Mouse (Mus musculus) bone marrow macrophage, adult 2 months (primary cell): ENCODE measurements around the gene Tma7. TPM values are rescaled to one million over a fixed set of nuclear protein-coding genes. Genes with fewer than 3 reads are reported as not detected.

ENCODE experiments used
- H3K27ac ChIP-seq: 2 replicates; pipeline ENCODE4 v1.5.1; 2012; ENCODE audit warnings: low read depth, low read length; ENCODE audit not compliant: insufficient read depth
- H3K4me1 ChIP-seq: 2 replicates; pipeline ENCODE4 v1.6.1; 2012; ENCODE audit warnings: low read length; ENCODE audit not compliant: control insufficient read depth, insufficient read depth
- H3K4me3 ChIP-seq: 2 replicates; pipeline ENCODE4 v1.5.1; 2012; ENCODE audit warnings: mild to moderate bottlenecking, low read length, moderate library complexity; ENCODE audit not compliant: insufficient read depth
- CTCF ChIP-seq: IDR thresholded peaks from 2 replicates; pipeline ENCODE4 v1.5.1; 2012; ENCODE audit warnings: low read depth, mild to moderate bottlenecking, low read length, moderate library complexity
- POLR2A ChIP-seq: IDR thresholded peaks from 2 replicates; pipeline ENCODE4 v1.6.1; 2012; ENCODE audit warnings: mild to moderate bottlenecking, low read depth, low read length, borderline replicate concordance
- polyA plus RNA-seq: library from polyadenylated mRNA; stranded (reverse); fragments of >200 nt; gene quantifications from 2 replicates; pipeline ENCODE4 v1.2.4, GENCODE M21; 2012; ENCODE audit not compliant: missing spikeins, insufficient read depth, insufficient read length

The Tma7 gene
- polyA plus RNA-seq, result 299 and 308 TPM in 2 replicates

GRCm38 (mm10) chr9:109082124-109082800, at the start of gene Tma7, which contains the start of gene Ccdc51:
Gene Tma7, minus strand, starts transcription at chr9:109082587.
Gene Ccdc51, plus strand, starts transcription at chr9:109082493.
- Histone ChIP-seq H3K4me1 (peaks cover 12% of the 10 kb centered on the region), H3K27ac (peak within 1 kb of the TSS; percentile 51), H3K4me3 (peak within 1 kb of the TSS; percentile 86)
- TF ChIP-seq CTCF, result no peak
- TF ChIP-seq POLR2A, result no peak

GRCm38 (mm10) chr9:109130076-109130475, 47.7 kb upstream of the Tma7 start:
- no peak overlapping the region for H3K4me3 ChIP-seq
- no peak overlapping the region for H3K27ac ChIP-seq
- no peaks in the 10 kb centered on the region for H3K4me1 ChIP-seq
- no peak for TF ChIP-seq POLR2A
- no peak for TF ChIP-seq CTCF

- no peak overlapping the region for H3K4me3 ChIP-seq
- H3K4me1 ChIP-seq, result peaks cover 8% of the 10 kb centered on the region
- H3K27ac ChIP-seq, result no peak overlapping the region
- TF ChIP-seq CTCF, result no peak
- TF ChIP-seq POLR2A, result no peak
These were observed 45.8 kb upstream of the Tma7 start for GRCm38 (mm10) chr9:109128211-109128610.

- H3K4me3 ChIP-seq, result no peak overlapping the region
- no peak for TF ChIP-seq POLR2A
- TF ChIP-seq CTCF, result no peak
- no peak overlapping the region for H3K27ac ChIP-seq
- H3K4me1 ChIP-seq, result peaks cover 13% of the 10 kb centered on the region
These were observed 44.7 kb upstream of the Tma7 start for GRCm38 (mm10) chr9:109127076-109127475.

- TF ChIP-seq CTCF (no peak), POLR2A (no peak)
- peaks cover 13% of the 10 kb centered on the region for H3K4me1 ChIP-seq
- H3K4me3 ChIP-seq, result no peak overlapping the region
- H3K27ac ChIP-seq, result no peak overlapping the region
These were observed 43.1 kb upstream of the Tma7 start for GRCm38 (mm10) chr9:109125481-109125880.

GRCm38 (mm10) chr9:109125043-109125442, 42.7 kb upstream of the Tma7 start:
- Histone ChIP-seq H3K4me1 (peaks cover 13% of the 10 kb centered on the region), H3K4me3 (no peak overlapping the region), H3K27ac (no peak overlapping the region)
- TF ChIP-seq POLR2A (no peak), CTCF (no peak)

- peaks cover 13% of the 10 kb centered on the region for H3K4me1 ChIP-seq
- H3K27ac ChIP-seq, result no peak overlapping the region
- TF ChIP-seq CTCF (no peak), POLR2A (no peak)
- no peak overlapping the region for H3K4me3 ChIP-seq
These were observed 41.8 kb upstream of the Tma7 start for GRCm38 (mm10) chr9:109124164-109124563.

GRCm38 (mm10) chr9:109123266-109123665, 40.9 kb upstream of the Tma7 start:
- TF ChIP-seq POLR2A (no peak), CTCF (no peak)
- Histone ChIP-seq H3K4me3 (no peak overlapping the region), H3K4me1 (peaks cover 20% of the 10 kb centered on the region)

GRCm38 (mm10) chr9:109122553-109123085, 40.2 kb upstream of the Tma7 start:
- Histone ChIP-seq H3K27ac (no peak overlapping the region), H3K4me1 (peaks cover 26% of the 10 kb centered on the region), H3K4me3 (no peak overlapping the region)
- TF ChIP-seq CTCF (no peak), POLR2A (no peak)

More at GRCm38 (mm10) chr9:109123266-109123665, 40.9 kb upstream of the Tma7 start:
- no peak overlapping the region for H3K27ac ChIP-seq

- no peak overlapping the region for H3K27ac ChIP-seq
- no peak overlapping the region for H3K4me3 ChIP-seq
- TF ChIP-seq CTCF (no peak), POLR2A (no peak)
- H3K4me1 ChIP-seq, result peaks cover 32% of the 10 kb centered on the region
These were observed 38.6 kb upstream of the Tma7 start for GRCm38 (mm10) chr9:109120956-109121355.

- Histone ChIP-seq H3K27ac (no peak overlapping the region), H3K4me1 (peaks cover 35% of the 10 kb centered on the region), H3K4me3 (no peak overlapping the region)
- no peak for TF ChIP-seq POLR2A
- TF ChIP-seq CTCF, result no peak
These were observed 37.2 kb upstream of the Tma7 start for GRCm38 (mm10) chr9:109119571-109119970.
